Mouse (Mus musculus): ENCODE measurements around the gene Usp43.
A peak's percentile ranks its signal among the peaks of the same experiment; 100 is the strongest.

Usp43 gene

DNA sequence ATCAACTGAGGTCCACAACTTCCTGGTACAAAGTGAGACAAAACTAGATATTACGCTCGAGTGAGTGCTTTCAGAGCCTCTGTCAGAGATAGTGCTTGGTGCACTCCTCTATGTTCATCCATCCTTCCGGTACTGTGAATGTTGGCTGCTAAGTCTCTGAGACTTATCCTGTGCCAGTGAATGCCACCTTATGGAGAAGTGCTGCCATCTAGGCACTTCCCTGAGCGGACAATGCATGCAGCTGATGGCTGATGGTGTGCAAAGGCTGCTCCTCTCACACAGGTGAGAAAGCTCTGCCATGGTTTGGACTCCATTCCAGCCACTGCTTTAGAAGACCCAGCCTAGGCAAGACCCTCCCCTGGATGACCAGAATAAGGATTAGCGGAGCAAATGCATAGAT lies 113.9 kb downstream of the Usp43 start:
- DNase-seq (ENCODE audit: low spot score in 2 of 2) = peak in 1 of 2 experiments; percentile 45

- DNase-seq (ENCODE audit: low spot score in 2 of 2) = no peak
Observed at GRCm38 (mm10) chr11:67806832-67807597, 114.9 kb downstream of the Usp43 start.

DNA sequence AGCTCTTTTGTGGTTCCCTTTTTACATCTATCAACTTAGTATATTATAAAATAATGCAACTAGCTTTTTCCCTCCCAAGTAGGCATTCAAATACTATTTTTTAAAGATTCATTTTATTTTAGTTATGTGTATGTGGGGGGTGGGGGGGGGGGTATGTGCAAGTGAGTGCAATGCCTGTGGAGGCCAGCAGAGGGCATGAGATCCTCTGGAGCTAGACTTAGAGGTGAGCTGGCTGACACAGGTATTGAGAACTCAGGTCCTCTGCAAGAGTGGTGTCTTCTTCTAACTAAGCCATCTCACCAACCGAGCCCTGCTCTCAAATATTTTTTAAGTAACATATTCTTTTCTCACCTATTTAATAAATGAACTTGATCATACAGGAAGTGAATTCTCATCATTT lies 116.4 kb downstream of the Usp43 start:
- DNase-seq (ENCODE audit: low spot score in 2 of 2) = no peak
